Mouse (Mus musculus) midbrain, postnatal 0 days (tissue): ENCODE data around the gene Apbb2. TPM values are rescaled to one million over a fixed set of nuclear protein-coding genes. Genes with fewer than 3 reads are reported as not detected.

ENCODE experiments used
- ATAC-seq: fragments of 200-750 bp; cut with Nextera tagmentation; 2 replicates; pipeline ENCODE4 v1.8.0; 2017; ENCODE audit warnings: moderate number of reproducible peaks, mild to moderate bottlenecking, moderate TSS enrichment, moderate library complexity; ENCODE audit not compliant: low FRiP score
- DNase-seq: peaks from one replicate; pipeline ENCODE4 v3.0.0-alpha.2; 2015; ENCODE audit warnings: low spot score
- H3K27ac ChIP-seq: fragments of 300-500 bp; sonication (generic); 2 replicates; pipeline ENCODE4 v1.5.1; 2014; ENCODE audit warnings: low read depth, mild to moderate bottlenecking, low read length, mixed read lengths
- H3K27me3 ChIP-seq: fragments of 300-500 bp; sonication (generic); 2 replicates; pipeline ENCODE4 v1.6.1; 2014; ENCODE audit warnings: low read length, control low read depth, mixed read lengths; ENCODE audit not compliant: insufficient read depth
- H3K36me3 ChIP-seq: fragments of 300-500 bp; sonication (generic); 2 replicates; pipeline ENCODE4 v1.6.1; 2014; ENCODE audit warnings: low read length, control low read depth, mixed read lengths; ENCODE audit not compliant: insufficient read depth
- H3K4me1 ChIP-seq: fragments of 300-500 bp; sonication (generic); 2 replicates; pipeline ENCODE4 v1.6.1; 2014; ENCODE audit warnings: mild to moderate bottlenecking, control low read depth, antibody characterized with exemption, low read length, mixed read lengths; ENCODE audit not compliant: insufficient read depth
- H3K4me2 ChIP-seq: fragments of 300-500 bp; sonication (generic); 2 replicates; pipeline ENCODE4 v1.6.1; 2014; ENCODE audit warnings: low read depth, mild to moderate bottlenecking, low read length, mixed read lengths; ENCODE audit not compliant: poor library complexity, severe bottlenecking
- H3K4me3 ChIP-seq: fragments of 300-500 bp; sonication (generic); 2 replicates; pipeline ENCODE4 v1.5.1; 2014; ENCODE audit warnings: low read depth, mild to moderate bottlenecking, low read length, moderate library complexity
- H3K9ac ChIP-seq: fragments of 300-500 bp; sonication (generic); replicated peaks from 2 replicates; pipeline ENCODE4 v1.6.1; 2014; ENCODE audit warnings: mild to moderate bottlenecking, low read length, moderate library complexity, mixed read lengths; ENCODE audit not compliant: poor library complexity, severe bottlenecking
- H3K9me3 ChIP-seq: fragments of 300-500 bp; sonication (generic); 2 replicates; pipeline ENCODE4 v1.6.1; 2016; ENCODE audit warnings: low read length, control low read depth
- CTCF ChIP-seq: IDR thresholded peaks from 2 replicates; pipeline ENCODE4 v1.5.1; 2016; ENCODE audit warnings: antibody characterized with exemption, mild to moderate bottlenecking
- WGBS: fragments of 180-500 bp; shearing (Covaris S2); extraction: QIAGEN DNeasy Blood & Tissue Kit; methylation state at CpG from one replicate; pipeline ENCODE4 v1.1.7; 2014; 5-methylcytosine and 5-hydroxymethylcytosine counted together
- polyA plus RNA-seq: library from polyadenylated mRNA; unstranded; fragments of >200 nt; fragmentation: Nextera tagmentation; extraction: Ambion mirVana; gene quantifications from 2 replicates; pipeline ENCODE4 v1.2.1, GENCODE M21; 2015
- total RNA-seq: library from RNA; depleted of rRNA; stranded (reverse); fragments of >200 nt; gene quantifications from 2 replicates; pipeline ENCODE4 v1.2.3, GENCODE M21; 2014

The Apbb2 gene
- total and polyA plus RNA-seq, 2 experiments from 2014 or later: 60.6 to 76.0 TPM

DNA sequence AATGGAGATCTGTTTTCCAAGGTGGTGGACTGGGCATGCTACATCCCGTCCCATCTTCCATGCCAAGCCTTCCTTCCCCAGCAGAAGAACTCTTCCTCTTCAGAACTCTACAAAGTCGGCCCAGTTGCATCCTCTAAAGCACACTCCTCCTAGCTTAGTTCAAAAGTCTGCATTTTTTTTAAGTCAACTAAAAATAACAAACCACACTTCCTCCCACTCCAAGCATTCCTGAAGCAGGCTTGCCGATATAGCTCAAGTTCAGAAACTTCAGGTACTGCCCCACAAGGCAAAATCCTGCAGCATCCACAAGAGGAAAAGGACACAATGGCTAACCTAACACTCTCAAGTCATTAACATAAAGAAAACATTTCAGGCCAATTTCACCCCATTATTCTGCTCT, 4.9 kb downstream of the Apbb2 start:
- H3K36me3 ChIP-seq: no peaks in the 10 kb centered on the region
- no peak overlapping the region for H3K4me3 ChIP-seq

DNA sequence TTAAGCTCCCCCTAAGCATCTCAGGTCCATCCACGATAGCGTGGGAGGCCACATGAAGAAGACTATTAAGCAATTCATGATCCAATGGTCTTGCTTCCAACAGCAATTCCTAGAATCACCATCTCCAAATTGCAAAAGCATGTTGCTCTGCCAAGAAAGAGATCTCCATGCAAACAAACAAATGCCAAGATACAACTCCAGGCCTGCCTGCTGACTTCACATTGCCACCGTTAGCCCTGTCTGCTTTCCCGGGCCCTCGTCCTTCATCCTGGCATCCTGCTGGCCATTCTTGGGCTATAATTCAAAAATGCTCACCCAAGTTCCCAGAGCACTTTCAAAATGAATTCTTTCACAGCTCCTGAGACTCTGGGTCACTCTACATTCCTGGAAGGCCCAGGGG, 5.6 kb downstream of the Apbb2 start:
- Histone ChIP-seq H3K27ac (no peak overlapping the region), H3K9me3 (no peaks in the 10 kb centered on the region), H3K4me1 (peaks cover 12% of the 10 kb centered on the region; the same call in 1 of the 2 replicates), H3K4me2 (no peak overlapping the region), H3K27me3 (no peaks in the 10 kb centered on the region), H3K9ac (no peak overlapping the region), H3K4me3 (no peak overlapping the region), H3K36me3 (no peaks in the 10 kb centered on the region)
- DNase-seq: no peak
- TF ChIP-seq CTCF: no peak
- no peak for ATAC-seq
- 74% methylated on average over 5 of the region's 5 CpGs for WGBS

More for the DNA sequence above, 4.9 kb downstream of the Apbb2 start:
- Histone ChIP-seq H3K27me3 (no peaks in the 10 kb centered on the region), H3K9me3 (no peaks in the 10 kb centered on the region), H3K9ac (no peak overlapping the region), H3K4me1 (peaks cover 12% of the 10 kb centered on the region; the same call in 1 of the 2 replicates), H3K27ac (no peak overlapping the region), H3K4me2 (no peak overlapping the region)
- ATAC-seq (no peak), DNase-seq (no peak)
- no peak for TF ChIP-seq CTCF
- 79% methylated on average over 3 of the region's 3 CpGs for WGBS

DNA sequence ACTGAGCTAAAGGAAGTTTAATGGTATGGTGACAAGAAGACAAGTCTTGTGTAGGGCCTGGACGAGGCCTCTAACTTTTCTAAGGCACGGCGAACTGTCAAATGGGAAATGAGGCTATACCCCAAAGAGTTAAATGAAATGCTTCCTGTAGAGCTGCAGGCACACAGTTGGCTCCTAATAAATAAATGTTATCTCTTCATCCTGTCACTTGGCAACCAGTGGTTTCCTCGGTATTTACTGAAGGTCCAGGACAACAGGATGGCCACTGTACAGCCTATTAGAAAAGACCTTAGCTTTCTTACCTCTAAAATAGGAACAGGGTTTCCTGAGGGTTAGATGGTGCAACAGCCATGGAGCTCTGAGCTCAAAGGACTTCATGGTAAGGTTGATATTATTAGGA, 6.7 kb downstream of the Apbb2 start:
- H3K4me1 ChIP-seq: peaks cover 9% of the 10 kb centered on the region; the same call in 1 of the 2 replicates
- no peak overlapping the region for H3K9ac ChIP-seq
- H3K36me3 ChIP-seq: no peaks in the 10 kb centered on the region
- no peaks in the 10 kb centered on the region for H3K27me3 ChIP-seq
- ATAC-seq: no peak
- TF ChIP-seq CTCF: no peak
- H3K27ac ChIP-seq: no peak overlapping the region
- H3K4me3 ChIP-seq: no peak overlapping the region
- no peak for DNase-seq
- 72% methylated on average over 4 of the region's 4 CpGs for WGBS
- H3K4me2 ChIP-seq: no peak overlapping the region
- no peaks in the 10 kb centered on the region for H3K9me3 ChIP-seq

DNA sequence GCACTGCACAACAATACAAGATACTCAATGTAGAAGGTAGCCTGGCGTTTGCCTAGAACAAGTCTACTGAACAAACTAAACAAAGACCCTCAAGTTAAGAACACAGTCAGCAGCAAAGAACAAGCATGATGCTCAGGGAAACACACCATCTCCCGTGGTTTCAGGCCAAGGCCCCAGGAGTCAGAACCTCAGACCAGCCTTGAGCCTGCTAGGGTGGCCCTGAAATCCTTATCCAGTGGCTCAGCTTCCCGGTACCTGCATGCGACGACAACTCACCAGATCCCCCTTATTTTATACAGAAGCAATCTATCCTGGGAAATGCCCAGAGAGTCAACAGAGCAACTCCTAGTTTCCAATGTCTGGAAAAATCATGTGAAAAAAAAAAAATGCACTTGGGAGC, 7.2 kb downstream of the Apbb2 start:
- H3K4me1 ChIP-seq: peaks cover 9% of the 10 kb centered on the region; the same call in 1 of the 2 replicates

DNA sequence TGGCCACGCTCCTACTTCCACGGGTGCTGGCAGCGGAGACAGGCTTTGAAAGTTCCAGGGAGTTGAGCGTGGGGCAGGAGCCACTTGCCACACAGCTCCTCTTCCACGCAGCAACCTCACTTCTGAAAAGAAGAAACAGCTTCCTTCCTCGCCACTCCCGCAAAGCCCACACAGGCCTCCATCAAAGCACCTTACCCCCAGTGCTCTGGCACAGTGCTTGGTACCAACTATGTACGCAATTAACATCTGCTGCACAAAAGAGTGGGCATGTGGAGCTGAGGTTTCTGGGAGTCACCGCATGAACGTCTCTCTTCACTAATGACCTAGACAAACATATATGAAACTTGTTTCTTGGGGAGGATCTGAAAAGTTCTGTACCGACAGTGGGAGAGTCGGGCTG, 8.3 kb downstream of the Apbb2 start:
- DNase-seq (no peak), ATAC-seq (no peak)
- H3K36me3 ChIP-seq: no peaks in the 10 kb centered on the region
- H3K4me2 ChIP-seq: no peak overlapping the region
- WGBS: 87% methylated on average over 12 of the region's 12 CpGs
- H3K9me3 ChIP-seq: no peaks in the 10 kb centered on the region
- H3K27ac ChIP-seq: no peak overlapping the region
- no peak overlapping the region for H3K9ac ChIP-seq
- H3K27me3 ChIP-seq: no peaks in the 10 kb centered on the region
- TF ChIP-seq CTCF: no peak
- H3K4me3 ChIP-seq: no peak overlapping the region
- peaks cover 5% of the 10 kb centered on the region; the same call in 1 of the 2 replicates for H3K4me1 ChIP-seq

More for the DNA sequence above, 7.2 kb downstream of the Apbb2 start:
- no peaks in the 10 kb centered on the region for H3K9me3 ChIP-seq
- no peak overlapping the region for H3K4me2 ChIP-seq
- DNase-seq: no peak
- H3K36me3 ChIP-seq: no peaks in the 10 kb centered on the region
- no peak overlapping the region for H3K9ac ChIP-seq
- 93% methylated on average over 5 of the region's 5 CpGs for WGBS
- no peak for ATAC-seq
- H3K27me3 ChIP-seq: no peaks in the 10 kb centered on the region
- H3K4me3 ChIP-seq: no peak overlapping the region
- H3K27ac ChIP-seq: no peak overlapping the region
- TF ChIP-seq CTCF: no peak

DNA sequence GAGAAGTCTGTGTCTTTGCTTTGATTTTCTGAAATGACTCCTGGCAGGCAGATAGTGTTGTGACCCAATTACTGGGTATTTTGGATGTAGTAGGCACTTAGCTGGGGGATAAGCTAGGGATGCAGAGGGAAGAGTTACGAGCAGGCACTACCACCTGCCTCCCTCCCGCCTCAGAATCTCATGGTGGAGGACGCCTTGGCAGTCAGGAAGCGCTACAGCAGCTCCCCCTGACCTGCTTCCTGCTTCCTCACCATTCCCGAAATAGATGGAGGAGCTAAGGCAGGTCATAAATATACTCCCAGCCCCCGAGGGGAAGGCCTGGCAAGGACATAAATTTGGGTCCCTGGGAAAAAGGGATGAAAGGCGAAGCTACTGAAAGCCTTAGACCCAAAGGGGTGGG, 9.3 kb downstream of the Apbb2 start:
- Histone ChIP-seq H3K4me3 (no peak overlapping the region), H3K36me3 (no peaks in the 10 kb centered on the region), H3K27ac (no peak overlapping the region), H3K9ac (no peak overlapping the region), H3K4me2 (no peak overlapping the region), H3K4me1 (no peaks in the 10 kb centered on the region), H3K27me3 (no peaks in the 10 kb centered on the region), H3K9me3 (no peaks in the 10 kb centered on the region)
- no peak for TF ChIP-seq CTCF
- WGBS: 76% methylated on average over 7 of the region's 7 CpGs
- no peak for DNase-seq
- ATAC-seq: no peak
